Mouse (Mus musculus) lung, embryonic 16.5 days (tissue): ENCODE data around the gene Reg4. TPM values are rescaled to one million over a fixed set of nuclear protein-coding genes. Genes with fewer than 3 reads are reported as not detected.

Source experiments
- polyA plus RNA-seq: library from polyadenylated mRNA; unstranded; fragments of >200 nt; fragmentation: Nextera tagmentation; extraction: Ambion mirVana; gene quantifications from 2 replicates; pipeline ENCODE4 v1.2.1, GENCODE M21; 2015

Gene Reg4
- polyA plus RNA-seq, 1 experiment from 2014 or later = not detected

Other genes with a start within 250 kb of the Reg4 start
- gene Notch2, start 208.6 kb upstream of the Reg4 start, polyA plus RNA-seq = 34.1 and 35.7 TPM in 2 replicates
- gene Adam30, start 61.5 kb upstream of the Reg4 start, polyA plus RNA-seq = not detected in 2 replicates
- 5.7 and 9.4 TPM in 2 replicates for gene Hmgcs2, start 58.3 kb downstream of the Reg4 start, polyA plus RNA-seq
- 159 and 162 TPM in 2 replicates for gene Phgdh, start 117.8 kb downstream of the Reg4 start, polyA plus RNA-seq
- gene Zfp697, start 160.3 kb downstream of the Reg4 start, polyA plus RNA-seq = 7.1 TPM in 2 replicates
- gene Gm4450, start 235.0 kb downstream of the Reg4 start, polyA plus RNA-seq = not detected in 2 replicates